Mouse (Mus musculus) lung, adult 2 months (tissue): Measurements from ENCODE around the gene Nostrin. TPM values are rescaled to one million over a fixed set of nuclear protein-coding genes. Genes with fewer than 3 reads are reported as not detected.

ENCODE experiments used
- DNase-seq: peaks from one replicate; pipeline ENCODE4 v3.0.0; 2022
- H3K4me1 ChIP-seq: fragments of 200-500 bp; 2 replicates; pipeline ENCODE4 v1.6.1; 2011; ENCODE audit warnings: low read length; ENCODE audit not compliant: control insufficient read depth, insufficient read depth
- H3K4me3 ChIP-seq: fragments of 200-500 bp; replicated peaks from 2 replicates; pipeline ENCODE3; 2011; ENCODE audit warnings: low read depth, mild to moderate bottlenecking, control low read depth, low read length; ENCODE audit errors: extremely low read depth
- CTCF ChIP-seq: fragments of 200-500 bp; IDR thresholded peaks from 2 replicates; pipeline ENCODE4 v1.5.1; 2011; ENCODE audit warnings: mild to moderate bottlenecking, low read length, control low read depth; ENCODE audit not compliant: insufficient read depth
- POLR2A ChIP-seq: fragments of 200-500 bp; IDR thresholded peaks from 2 replicates; pipeline ENCODE4 v1.6.1; 2011; ENCODE audit warnings: low read depth, mild to moderate bottlenecking, control low read depth, low read length, borderline replicate concordance; ENCODE audit errors: extremely low read depth
- WGBS: fragments of 180-500 bp; shearing (Covaris S2); methylation state at CpG from one replicate; pipeline ENCODE4 v1.1.7; 2018; 5-methylcytosine and 5-hydroxymethylcytosine counted together
- polyA plus RNA-seq: library from polyadenylated mRNA; depleted of rRNA; stranded (reverse); fragments of >200 nt; gene quantifications from 2 replicates; pipeline ENCODE4 v1.2.3, GENCODE M21; 2012

The Nostrin gene
- polyA plus RNA-seq, 1 experiment, result 24.1 TPM

GRCm38 (mm10) chr2:69191059-69191458 is 55.5 kb downstream of the Nostrin start:
- Histone ChIP-seq H3K4me1 (no peaks in the 10 kb centered on the region), H3K4me3 (no peak overlapping the region)
- TF ChIP-seq CTCF (no peak), POLR2A (no peak)
- 73% methylated on average over 5 of the region's 5 CpGs for WGBS
- no peak for DNase-seq

GRCm38 (mm10) chr2:69193555-69193954 is 58.0 kb downstream of the Nostrin start:
- TF ChIP-seq CTCF (no peak), POLR2A (no peak)
- H3K4me1 ChIP-seq, result no peaks in the 10 kb centered on the region
- no peak overlapping the region for H3K4me3 ChIP-seq
- DNase-seq, result no peak
- 58% methylated on average over 5 of the region's 5 CpGs for WGBS

GRCm38 (mm10) chr2:69205185-69205584 is 69.6 kb downstream of the Nostrin start:
- TF ChIP-seq POLR2A (no peak), CTCF (no peak)
- 13% methylated on average over 6 of the region's 6 CpGs for WGBS
- DNase-seq, result no peak
- no peaks in the 10 kb centered on the region for H3K4me1 ChIP-seq
- no peak overlapping the region for H3K4me3 ChIP-seq

GRCm38 (mm10) chr2:69205791-69206351 is 70.3 kb downstream of the Nostrin start, which contains the start of gene Spc25:
Spc25 (minus strand) TSS chr2:69206194.
- no peak for TF ChIP-seq CTCF
- TF ChIP-seq POLR2A, result no peak
- H3K4me3 ChIP-seq, result peak within 1 kb of the TSS; percentile 78
- H3K4me1 ChIP-seq, result no peaks in the 10 kb centered on the region
- WGBS, result under 1% methylated on average over 46 of the region's 46 CpGs
- peak; percentile 84 for DNase-seq

GRCm38 (mm10) chr2:69206523-69206922 is 70.9 kb downstream of the Nostrin start:
- 17% methylated on average over 7 of the region's 7 CpGs for WGBS
- Histone ChIP-seq H3K4me1 (no peaks in the 10 kb centered on the region), H3K4me3 (no peak overlapping the region)
- TF ChIP-seq CTCF, result no peak
- TF ChIP-seq POLR2A, result no peak
- peak; percentile 5 for DNase-seq

GRCm38 (mm10) chr2:69209684-69210083 is 74.1 kb downstream of the Nostrin start:
- TF ChIP-seq POLR2A (no peak), CTCF (no peak)
- DNase-seq, result no peak
- Histone ChIP-seq H3K4me3 (no peak overlapping the region), H3K4me1 (no peaks in the 10 kb centered on the region)
- WGBS, result 83% methylated on average over 3 of the region's 3 CpGs

GRCm38 (mm10) chr2:69210773-69211172 is 75.2 kb downstream of the Nostrin start, which contains the start of gene G6pc2:
G6pc2 (plus strand) TSS chr2:69211073.
- WGBS, result 76% methylated on average over 7 of the region's 7 CpGs
- H3K4me1 ChIP-seq, result no peaks in the 10 kb centered on the region
- no peak within 1 kb of the TSS for H3K4me3 ChIP-seq
- DNase-seq, result no peak
- TF ChIP-seq POLR2A (no peak), CTCF (no peak)

GRCm38 (mm10) chr2:69212652-69213051 is 77.1 kb downstream of the Nostrin start:
- Histone ChIP-seq H3K4me1 (no peaks in the 10 kb centered on the region), H3K4me3 (no peak overlapping the region)
- TF ChIP-seq CTCF (no peak), POLR2A (no peak)
- 70% methylated on average over 10 of the region's 10 CpGs for WGBS
- DNase-seq, result no peak

GRCm38 (mm10) chr2:69215242-69215641 is 79.6 kb downstream of the Nostrin start:
- DNase-seq, result no peak

GRCm38 (mm10) chr2:69221868-69222416 is 86.3 kb downstream of the Nostrin start:
- Histone ChIP-seq H3K4me3 (no peak overlapping the region), H3K4me1 (no peaks in the 10 kb centered on the region)
- no peak for DNase-seq
- WGBS, result 61% methylated on average over 5 of the region's 5 CpGs
- TF ChIP-seq POLR2A, result no peak
- no peak for TF ChIP-seq CTCF

More at GRCm38 (mm10) chr2:69215242-69215641, 79.6 kb downstream of the Nostrin start:
- Histone ChIP-seq H3K4me3 (no peak overlapping the region), H3K4me1 (no peaks in the 10 kb centered on the region)
- TF ChIP-seq POLR2A, result no peak
- no peak for TF ChIP-seq CTCF
- 70% methylated on average over 7 of the region's 7 CpGs for WGBS

- Histone ChIP-seq H3K4me3 (no peak overlapping the region), H3K4me1 (no peaks in the 10 kb centered on the region)
- no peak for DNase-seq
- TF ChIP-seq POLR2A (no peak), CTCF (no peak)
- 72% methylated on average over 10 of the region's 10 CpGs for WGBS
Observed at GRCm38 (mm10) chr2:69222815-69223214, 87.2 kb downstream of the Nostrin start.
